Mouse (Mus musculus): ENCODE measurements around the gene Evi5l.

GRCm38 (mm10) chr8:4206182-4207015 is 40.0 kb downstream of the Evi5l start:
- TF ChIP-seq CTCF (IDR thresholded peaks at IDR 0.05; ENCODE audit: insufficient read depth, low read length), result no peak
- no peak for TF ChIP-seq POLR2A (IDR thresholded peaks at IDR 0.05; ENCODE audit: borderline replicate concordance, extremely low read depth, low read depth, low read length)

Measured in lung, adult 2 months (tissue).